Mouse (Mus musculus) brain, embryonic 14.5 days (tissue): ENCODE data around the gene Ifitm6.

Experiments used
- CTCF ChIP-seq: fragments of 200-500 bp; IDR thresholded peaks from 2 replicates; pipeline ENCODE4 v1.5.1; 2012; ENCODE audit warnings: inconsistent platforms, mild to moderate bottlenecking, moderate library complexity, borderline replicate concordance; ENCODE audit not compliant: insufficient read depth, insufficient read length; ENCODE audit errors: extremely low read depth
- POLR2A ChIP-seq: fragments of 200-500 bp; IDR thresholded peaks from 2 replicates; pipeline ENCODE4 v1.6.1; 2012; ENCODE audit warnings: mild to moderate bottlenecking, inconsistent platforms, borderline replicate concordance; ENCODE audit not compliant: poor library complexity, insufficient read depth, insufficient read length, severe bottlenecking; ENCODE audit errors: extremely low read depth

- TF ChIP-seq CTCF (no peak), POLR2A (no peak)
Observed at GRCm38 (mm10) chr7:140991117-140991689, 26.5 kb downstream of the Ifitm6 start.
